Mouse (Mus musculus) neural tube, embryonic 12.5 days (tissue): Measurements from ENCODE around the gene Dlgap4. TPM values are rescaled to one million over a fixed set of nuclear protein-coding genes. Genes with fewer than 3 reads are reported as not detected.

Source experiments
- ATAC-seq: fragments of 200-750 bp; cut with Nextera tagmentation; 2 replicates; pipeline ENCODE4 v1.8.0; 2017; ENCODE audit warnings: low read depth, mild to moderate bottlenecking, moderate TSS enrichment, moderate library complexity; ENCODE audit not compliant: low FRiP score
- H3K27ac ChIP-seq: fragments of 300-500 bp; sonication (generic); 2 replicates; pipeline ENCODE4 v1.5.1; 2016
- H3K27me3 ChIP-seq: fragments of 300-500 bp; sonication (generic); replicated peaks from 2 replicates; pipeline ENCODE4 v1.6.1; 2016; ENCODE audit warnings: mild to moderate bottlenecking
- H3K36me3 ChIP-seq: fragments of 300-500 bp; sonication (generic); 2 replicates; pipeline ENCODE4 v1.6.1; 2016; ENCODE audit warnings: mild to moderate bottlenecking
- H3K4me1 ChIP-seq: fragments of 300-500 bp; sonication (generic); 2 replicates; pipeline ENCODE4 v1.6.1; 2016
- H3K4me2 ChIP-seq: fragments of 300-500 bp; sonication (generic); replicated peaks from 2 replicates; pipeline ENCODE4 v1.6.1; 2016; ENCODE audit warnings: mild to moderate bottlenecking
- H3K4me3 ChIP-seq: fragments of 300-500 bp; sonication (generic); 2 replicates; pipeline ENCODE4 v1.5.1; 2016
- H3K9ac ChIP-seq: fragments of 300-500 bp; sonication (generic); 2 replicates; pipeline ENCODE4 v1.6.1; 2016; ENCODE audit warnings: mild to moderate bottlenecking
- H3K9me3 ChIP-seq: fragments of 300-500 bp; sonication (generic); 2 replicates; pipeline ENCODE4 v1.6.1; 2016; ENCODE audit warnings: mild to moderate bottlenecking
- WGBS: fragments of 180-500 bp; shearing (Covaris S2); methylation state at CpG from one replicate; pipeline ENCODE4 v1.1.7; 2016; 5-methylcytosine and 5-hydroxymethylcytosine counted together
- polyA plus RNA-seq: library from polyadenylated mRNA; unstranded; fragments of >200 nt; fragmentation: Nextera tagmentation; extraction: Ambion mirVana; gene quantifications from 2 replicates; pipeline ENCODE4 v1.2.1, GENCODE M21; 2016

Dlgap4 gene
- polyA plus RNA-seq, 1 experiment from 2014 or later = 197 TPM

- under 1% methylated on average over 113 of the region's 114 CpGs for WGBS
- peak overlapping the region; percentile 74 for H3K27ac ChIP-seq
- H3K4me3 ChIP-seq = peak overlapping the region; percentile 92
- peaks cover 62% of the 10 kb centered on the region for H3K4me1 ChIP-seq
- no peaks in the 10 kb centered on the region for H3K36me3 ChIP-seq
- peak overlapping the region; percentile 89 for H3K9ac ChIP-seq
- peak; percentile 83 for ATAC-seq
- no peaks in the 10 kb centered on the region for H3K9me3 ChIP-seq
- peak overlapping the region; percentile 75 for H3K4me2 ChIP-seq
- H3K27me3 ChIP-seq = no peaks in the 10 kb centered on the region
Measured at GRCm38 (mm10) chr2:156720675-156721553, 107.4 kb downstream of the Dlgap4 start.

- Histone ChIP-seq H3K4me2 (peak overlapping the region; percentile 75), H3K36me3 (no peaks in the 10 kb centered on the region), H3K4me3 (peak overlapping the region; percentile 92), H3K9me3 (no peaks in the 10 kb centered on the region), H3K9ac (peak overlapping the region; percentile 89), H3K27me3 (no peaks in the 10 kb centered on the region), H3K27ac (peak overlapping the region; percentile 65), H3K4me1 (peaks cover 69% of the 10 kb centered on the region)
- peak; percentile 29; the same call in 1 of the 2 replicates for ATAC-seq
- 0% methylated on average over 17 of the region's 17 CpGs for WGBS
Measured at GRCm38 (mm10) chr2:156721554-156722070, 108.1 kb downstream of the Dlgap4 start.

- Histone ChIP-seq H3K9ac (peak overlapping the region; percentile 89), H3K4me3 (peak overlapping the region; percentile 92), H3K27ac (peak overlapping the region; percentile 46; the same call in 1 of the 2 replicates), H3K36me3 (no peaks in the 10 kb centered on the region), H3K9me3 (no peaks in the 10 kb centered on the region), H3K4me1 (peaks cover 72% of the 10 kb centered on the region), H3K27me3 (no peaks in the 10 kb centered on the region), H3K4me2 (peak overlapping the region; percentile 75)
- ATAC-seq = no peak
- under 1% methylated on average over 15 of the region's 15 CpGs for WGBS
Measured at GRCm38 (mm10) chr2:156722071-156722575, 108.6 kb downstream of the Dlgap4 start.

GRCm38 (mm10) chr2:156722752-156723151 lies 109.2 kb downstream of the Dlgap4 start:
- ATAC-seq = no peak
- Histone ChIP-seq H3K27ac (no peak overlapping the region), H3K9ac (peak overlapping the region; percentile 89), H3K9me3 (no peaks in the 10 kb centered on the region), H3K36me3 (no peaks in the 10 kb centered on the region), H3K4me3 (peak overlapping the region; percentile 92), H3K4me1 (peaks cover 68% of the 10 kb centered on the region), H3K4me2 (peak overlapping the region; percentile 75), H3K27me3 (no peaks in the 10 kb centered on the region)
- WGBS = 49% methylated on average over 5 of the region's 5 CpGs

- Histone ChIP-seq H3K4me2 (peak overlapping the region; percentile 75), H3K9me3 (no peaks in the 10 kb centered on the region), H3K36me3 (no peaks in the 10 kb centered on the region; the same call in 1 of the 2 replicates), H3K27me3 (no peaks in the 10 kb centered on the region), H3K4me1 (peaks cover 63% of the 10 kb centered on the region), H3K27ac (no peak overlapping the region), H3K9ac (no peak overlapping the region), H3K4me3 (no peak overlapping the region)
- no peak for ATAC-seq
- WGBS = 74% methylated on average over 1 of the region's 1 CpGs
Measured at GRCm38 (mm10) chr2:156723899-156724523, 110.5 kb downstream of the Dlgap4 start.

GRCm38 (mm10) chr2:156724871-156725270 lies 111.4 kb downstream of the Dlgap4 start:
- no peak overlapping the region for H3K4me3 ChIP-seq
- 82% methylated on average over 4 of the region's 4 CpGs for WGBS
- peaks cover 64% of the 10 kb centered on the region for H3K4me1 ChIP-seq
- ATAC-seq = no peak
- H3K36me3 ChIP-seq = no peaks in the 10 kb centered on the region; the same call in 1 of the 2 replicates
- peak overlapping the region; percentile 75; the same call in 1 of the 2 replicates for H3K4me2 ChIP-seq
- 0 out of 2 replicates have a peak overlapping the region, but pooled peaks have one; percentile 13 for H3K9ac ChIP-seq
- no peaks in the 10 kb centered on the region for H3K9me3 ChIP-seq
- H3K27me3 ChIP-seq = no peaks in the 10 kb centered on the region
- no peak overlapping the region for H3K27ac ChIP-seq

- Histone ChIP-seq H3K4me3 (no peak overlapping the region), H3K36me3 (no peaks in the 10 kb centered on the region; the same call in 1 of the 2 replicates), H3K27me3 (no peaks in the 10 kb centered on the region), H3K4me1 (peaks cover 60% of the 10 kb centered on the region), H3K4me2 (peak overlapping the region; percentile 75), H3K9ac (peak overlapping the region; percentile 30; the same call in 1 of the 2 replicates), H3K9me3 (no peaks in the 10 kb centered on the region), H3K27ac (peak overlapping the region; percentile 32; the same call in 1 of the 2 replicates)
- WGBS = 15% methylated on average over 7 of the region's 7 CpGs
- no peak for ATAC-seq
Measured at GRCm38 (mm10) chr2:156726344-156726743, 112.8 kb downstream of the Dlgap4 start.

- Histone ChIP-seq H3K9ac (no peak overlapping the region), H3K4me2 (peak overlapping the region; percentile 75), H3K4me3 (no peak overlapping the region), H3K9me3 (no peaks in the 10 kb centered on the region), H3K27me3 (no peaks in the 10 kb centered on the region), H3K4me1 (peaks cover 65% of the 10 kb centered on the region), H3K27ac (no peak overlapping the region), H3K36me3 (no peaks in the 10 kb centered on the region; the same call in 1 of the 2 replicates)
- no peak for ATAC-seq
- WGBS = 68% methylated on average over 3 of the region's 3 CpGs
Measured at GRCm38 (mm10) chr2:156726878-156727277, 113.4 kb downstream of the Dlgap4 start.

GRCm38 (mm10) chr2:156729537-156730469 lies 116.3 kb downstream of the Dlgap4 start:
- 58% methylated on average over 9 of the region's 10 CpGs for WGBS
- peaks cover 50% of the 10 kb centered on the region for H3K4me1 ChIP-seq

GRCm38 (mm10) chr2:156730501-156730921 lies 117.0 kb downstream of the Dlgap4 start:
- whole genome bisulfite sequencing = 90% methylated on average over 12 of the region's 12 CpGs
- Histone ChIP-seq H3K36me3 (no peaks in the 10 kb centered on the region; the same call in 1 of the 2 replicates), H3K9me3 (no peaks in the 10 kb centered on the region), H3K27me3 (no peaks in the 10 kb centered on the region), H3K27ac (no peak overlapping the region), H3K4me3 (no peak overlapping the region), H3K9ac (no peak overlapping the region), H3K4me1 (peaks cover 47% of the 10 kb centered on the region), H3K4me2 (no peak overlapping the region)
- ATAC-seq = no peak

More at GRCm38 (mm10) chr2:156729537-156730469, 116.3 kb downstream of the Dlgap4 start:
- ATAC-seq = no peak
- Histone ChIP-seq H3K9ac (no peak overlapping the region), H3K36me3 (no peaks in the 10 kb centered on the region; the same call in 1 of the 2 replicates), H3K27ac (no peak overlapping the region), H3K27me3 (no peaks in the 10 kb centered on the region), H3K4me2 (no peak overlapping the region), H3K9me3 (no peaks in the 10 kb centered on the region), H3K4me3 (no peak overlapping the region)

GRCm38 (mm10) chr2:156731592-156731991 lies 118.1 kb downstream of the Dlgap4 start:
- Histone ChIP-seq H3K27me3 (no peaks in the 10 kb centered on the region), H3K9me3 (no peaks in the 10 kb centered on the region), H3K4me3 (no peak overlapping the region), H3K27ac (no peak overlapping the region), H3K4me2 (no peak overlapping the region), H3K4me1 (peaks cover 47% of the 10 kb centered on the region), H3K9ac (no peak overlapping the region), H3K36me3 (no peaks in the 10 kb centered on the region; the same call in 1 of the 2 replicates)
- no peak for ATAC-seq
